Mouse (Mus musculus) retina, postnatal 1 day (tissue): ENCODE results near the gene Rtn4rl2.

Experiments used
- DNase-seq: peaks from one replicate; pipeline ENCODE4 v3.0.0-alpha.2; 2012

The Rtn4rl2 gene

DNA sequence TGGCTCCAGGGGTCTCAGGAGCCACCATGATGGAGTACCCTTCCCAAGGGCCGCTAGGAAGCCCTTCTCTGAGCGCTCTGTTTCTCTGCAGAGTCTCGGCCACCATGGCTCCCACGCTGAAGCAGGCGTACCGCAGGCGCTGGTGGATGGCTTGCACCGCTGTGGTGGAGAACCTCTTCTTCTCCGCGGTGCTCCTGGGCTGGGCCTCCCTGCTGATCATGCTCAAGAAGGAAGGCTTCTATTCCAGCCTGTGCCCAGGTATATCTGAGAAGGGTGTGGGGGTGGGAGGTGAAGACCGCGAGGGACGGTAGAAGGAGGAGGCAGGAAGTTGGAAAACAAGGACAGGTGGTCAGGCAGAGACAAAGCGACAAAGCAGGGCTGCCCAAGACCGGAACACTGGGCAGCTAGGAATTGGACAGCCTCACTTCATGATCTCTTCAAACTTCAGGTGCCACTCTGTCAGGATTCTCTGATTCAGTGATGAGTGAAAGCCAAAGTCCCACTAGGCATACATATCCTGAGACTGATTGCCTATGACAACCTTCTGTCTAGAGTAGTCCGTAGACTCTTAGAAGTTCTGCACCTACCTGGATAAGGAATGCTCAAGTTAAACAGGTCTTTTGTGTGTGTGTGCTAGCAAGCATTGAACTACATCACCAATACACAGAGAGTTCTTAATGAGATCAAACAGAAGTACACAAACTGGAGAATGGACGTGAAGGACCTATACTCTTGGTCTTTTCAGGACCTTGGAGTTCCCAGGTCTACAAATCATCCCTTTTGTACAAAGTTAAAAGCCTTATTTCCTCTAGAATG is 45.6 kb downstream of the Rtn4rl2 start:
- no peak for DNase-seq

DNA sequence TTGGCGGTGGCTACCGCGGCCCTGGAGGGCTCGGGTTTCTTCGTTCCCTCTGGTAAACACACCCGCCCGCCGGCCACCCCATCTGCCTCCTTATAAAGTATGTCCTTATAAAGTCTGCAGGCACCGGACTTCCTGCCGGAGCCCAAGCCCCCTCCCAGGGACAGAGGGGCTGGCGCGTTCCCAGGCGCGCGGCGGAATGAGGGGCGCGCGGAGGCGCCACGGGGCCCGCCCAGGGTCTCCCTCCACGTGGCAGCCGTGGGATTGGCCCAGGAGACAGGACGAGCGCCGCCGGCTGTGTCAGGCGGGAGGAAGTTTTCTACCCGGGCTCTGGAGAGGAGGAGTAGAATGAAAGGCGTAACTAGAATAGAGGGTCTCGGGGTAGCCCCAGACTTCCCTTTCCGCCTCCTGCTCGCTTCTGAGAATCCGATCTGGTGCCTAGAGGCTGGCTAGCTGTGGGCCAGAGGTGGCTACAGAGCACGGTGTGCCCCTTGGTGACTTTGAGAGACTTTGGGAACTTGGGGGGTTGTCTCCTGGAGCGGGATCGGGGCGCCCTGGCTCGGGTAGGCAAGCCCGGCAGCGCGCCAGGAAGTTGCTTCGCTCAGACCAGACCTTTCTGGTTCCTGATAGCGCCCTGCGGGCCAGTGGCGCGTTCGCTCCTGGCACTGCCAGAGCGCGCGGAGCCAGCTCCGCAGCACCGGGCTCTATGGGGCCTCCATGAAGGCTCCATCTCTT is 46.3 kb downstream of the Rtn4rl2 start:
- DNase-seq: peak; percentile 86

DNA sequence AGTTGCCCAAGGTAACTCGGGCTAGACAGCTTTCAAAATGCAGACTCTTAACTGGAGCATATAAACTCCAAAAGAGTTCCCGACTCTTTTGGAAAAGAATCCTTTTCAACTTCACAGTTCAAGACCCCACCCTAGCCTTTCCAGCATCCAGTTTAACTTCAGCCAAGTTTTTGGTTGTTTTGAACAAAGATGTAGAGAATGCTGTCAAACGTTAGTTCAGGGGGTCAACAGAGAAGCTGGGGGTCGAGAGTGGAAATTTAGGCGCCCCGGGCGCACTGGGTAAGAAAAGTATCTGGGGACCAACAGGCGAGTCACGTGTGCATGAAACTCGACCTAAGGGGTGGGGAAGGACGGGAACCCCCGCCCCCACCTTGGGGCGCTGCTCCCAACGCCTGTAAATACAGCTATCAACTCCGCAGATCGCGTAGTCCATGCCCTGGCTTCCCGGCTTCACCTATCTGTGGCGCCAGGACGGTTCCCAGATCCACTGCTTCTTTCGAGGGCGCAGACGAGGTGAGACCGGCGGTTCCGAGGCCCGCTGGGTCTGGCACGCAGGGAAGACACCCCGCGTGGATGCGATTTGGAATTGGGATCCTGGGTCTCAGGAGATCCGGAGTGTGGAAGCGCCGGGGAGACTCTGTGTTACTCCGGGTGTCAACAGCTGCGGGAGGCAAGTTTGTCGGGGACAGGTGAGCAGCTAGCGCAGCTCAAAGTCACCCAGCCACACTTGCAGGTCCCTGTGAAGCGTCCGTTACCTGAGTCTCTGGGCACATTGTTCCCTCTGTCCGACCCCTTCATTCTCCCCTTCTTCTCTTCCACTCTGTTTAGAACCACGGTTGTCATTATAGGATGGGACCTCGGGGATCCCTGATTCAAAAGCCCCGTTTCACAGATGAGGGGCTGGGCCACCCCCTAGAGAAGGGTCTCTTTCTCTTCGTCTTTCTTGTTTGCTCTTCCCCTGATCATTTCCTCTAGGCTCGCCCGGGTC is 47.2 kb downstream of the Rtn4rl2 start:
- DNase-seq: peak; percentile 24

DNA sequence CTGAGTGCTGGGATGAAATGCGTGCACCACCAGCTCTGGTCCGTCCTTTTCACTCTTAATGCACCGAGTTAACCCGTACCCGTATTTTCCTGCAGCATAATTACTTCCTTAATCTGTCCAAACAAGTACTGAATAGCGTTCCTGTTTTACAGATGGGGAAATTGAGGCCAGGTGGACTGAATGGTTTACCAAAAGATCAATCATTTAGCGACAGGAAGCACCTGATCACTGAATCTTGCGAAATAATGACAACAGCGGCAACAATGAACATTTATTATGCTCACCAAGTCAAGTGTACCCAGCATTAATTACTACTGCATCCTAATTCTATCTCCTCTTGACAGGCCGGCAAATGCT is 47.9 kb downstream of the Rtn4rl2 start, which contains the start of gene Slc43a1:
Slc43a1 (plus strand) TSS at position 258 of the 357 bp plus-strand sequence.
- DNase-seq: no peak

DNA sequence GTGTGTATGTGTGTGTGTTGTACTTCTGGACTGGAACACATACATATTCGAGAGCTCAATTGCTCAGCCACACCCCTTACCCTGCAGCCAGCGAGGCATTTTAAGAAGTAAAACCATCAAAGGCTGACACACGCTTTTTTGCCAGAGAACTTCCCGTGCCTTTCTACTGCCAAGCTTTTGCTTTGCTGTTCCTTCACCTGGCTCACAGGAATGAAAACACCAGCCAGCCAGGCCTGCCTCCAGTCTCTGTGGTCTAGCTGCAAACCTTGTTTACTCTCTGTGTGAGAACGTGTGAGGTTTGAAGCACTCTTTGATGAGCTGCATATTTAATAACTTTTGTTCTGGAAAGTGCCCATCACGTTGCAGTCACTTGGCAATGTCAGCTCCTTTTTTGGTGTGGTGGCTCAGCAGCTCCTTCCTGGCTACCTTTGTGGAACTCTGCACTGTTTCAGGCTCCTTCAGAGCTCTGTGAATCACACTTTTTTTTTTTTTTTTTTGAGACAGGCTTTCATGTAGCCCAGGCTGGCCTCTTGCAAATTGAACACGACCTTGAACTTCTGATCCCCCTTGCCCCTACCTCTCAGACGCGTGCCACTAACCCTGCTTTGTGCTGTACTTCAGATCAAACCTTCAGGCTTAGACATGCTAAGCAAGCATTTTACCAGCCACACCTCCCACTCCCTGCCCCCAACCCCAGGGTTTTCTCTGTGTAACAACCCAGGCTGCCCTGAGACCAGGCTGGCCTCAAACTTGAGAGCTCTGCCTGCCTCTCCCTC is 48.5 kb downstream of the Rtn4rl2 start:
- DNase-seq: no peak

DNA sequence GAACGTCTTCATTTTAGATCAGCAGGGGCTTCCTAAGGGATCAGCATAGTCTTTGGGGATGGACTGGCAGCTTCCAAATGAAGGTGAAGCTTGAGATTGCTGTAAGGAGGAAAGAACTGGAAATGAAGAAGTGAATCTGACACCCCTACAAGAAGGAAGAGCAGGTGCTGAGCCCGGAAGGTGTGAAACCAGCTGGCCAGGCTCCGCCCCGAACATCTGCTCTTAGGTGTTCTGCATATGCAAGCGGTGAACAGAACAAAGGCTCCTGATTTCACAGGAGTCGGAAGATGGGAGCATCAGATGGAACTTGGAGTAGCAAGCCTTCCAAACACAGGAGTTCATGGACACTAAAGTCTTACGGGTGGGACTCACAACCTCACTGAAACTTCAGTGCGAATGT is 49.4 kb downstream of the Rtn4rl2 start:
- DNase-seq: no peak

DNA sequence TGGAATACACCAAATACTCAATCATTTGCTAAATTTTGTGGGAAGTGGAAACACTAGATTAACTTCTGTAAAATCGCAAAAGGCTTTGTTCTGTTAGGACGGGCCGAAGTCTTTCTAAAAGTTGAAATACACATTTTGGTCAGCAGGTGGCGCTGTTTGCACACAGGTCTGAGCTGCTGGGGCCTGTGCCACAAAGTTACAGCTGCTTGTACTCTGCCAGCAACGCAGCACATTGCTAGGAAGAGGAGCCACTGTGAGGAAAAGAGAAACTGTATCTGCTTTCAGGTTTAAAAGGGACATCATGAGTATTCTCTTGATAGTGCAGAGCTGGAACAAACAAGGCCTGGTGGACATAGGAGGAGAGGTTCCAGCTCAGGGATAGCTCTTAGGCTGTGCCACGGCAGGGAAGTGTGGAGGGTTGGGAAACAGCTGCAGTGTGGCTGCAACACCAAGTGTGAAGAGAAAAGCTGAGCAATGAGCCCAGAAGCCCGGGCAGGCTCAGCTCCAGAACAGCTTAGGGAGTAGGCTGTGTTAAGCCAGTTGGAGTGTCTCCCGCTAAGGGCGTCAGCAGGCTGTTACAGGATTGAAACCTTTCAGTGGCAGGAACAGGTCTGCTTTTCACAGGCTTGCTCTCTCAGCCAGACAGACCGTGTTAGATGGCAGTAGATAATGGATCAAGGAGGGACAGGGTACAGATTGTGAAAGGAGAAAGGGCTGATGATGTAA is 54.7 kb downstream of the Rtn4rl2 start:
- peak; percentile 87 for DNase-seq

DNA sequence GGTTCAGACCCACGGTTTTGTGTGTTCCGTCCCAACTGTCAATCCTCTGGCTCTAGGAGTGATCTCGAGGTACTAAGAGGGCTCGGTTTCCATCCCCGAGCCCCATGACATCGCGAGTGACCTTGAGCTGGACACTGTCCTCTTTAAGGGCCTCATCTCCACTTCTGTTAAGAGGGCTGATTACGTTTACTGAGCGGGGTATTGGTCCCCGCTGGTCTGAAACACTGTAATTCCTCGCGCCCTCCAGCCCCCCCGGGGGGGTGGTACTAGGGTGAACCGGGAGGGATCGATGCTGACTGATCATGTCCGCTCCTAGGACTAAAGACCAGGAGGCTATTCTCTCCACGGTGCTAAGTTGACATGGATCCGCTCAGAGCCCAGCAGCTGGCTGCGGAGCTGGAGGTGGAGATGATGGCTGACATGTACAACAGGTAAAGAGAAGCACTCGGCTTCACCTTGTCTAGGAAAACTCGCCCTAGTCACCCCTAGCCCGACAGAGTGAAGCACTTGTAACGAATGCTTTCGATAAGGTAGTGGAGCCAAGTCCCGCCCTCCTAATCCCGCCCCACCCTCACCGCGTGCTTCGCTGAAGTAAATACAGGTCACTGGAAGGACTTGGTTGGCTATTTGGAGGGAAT is 59.1 kb downstream of the Rtn4rl2 start:
- DNase-seq: peak; percentile 8

DNA sequence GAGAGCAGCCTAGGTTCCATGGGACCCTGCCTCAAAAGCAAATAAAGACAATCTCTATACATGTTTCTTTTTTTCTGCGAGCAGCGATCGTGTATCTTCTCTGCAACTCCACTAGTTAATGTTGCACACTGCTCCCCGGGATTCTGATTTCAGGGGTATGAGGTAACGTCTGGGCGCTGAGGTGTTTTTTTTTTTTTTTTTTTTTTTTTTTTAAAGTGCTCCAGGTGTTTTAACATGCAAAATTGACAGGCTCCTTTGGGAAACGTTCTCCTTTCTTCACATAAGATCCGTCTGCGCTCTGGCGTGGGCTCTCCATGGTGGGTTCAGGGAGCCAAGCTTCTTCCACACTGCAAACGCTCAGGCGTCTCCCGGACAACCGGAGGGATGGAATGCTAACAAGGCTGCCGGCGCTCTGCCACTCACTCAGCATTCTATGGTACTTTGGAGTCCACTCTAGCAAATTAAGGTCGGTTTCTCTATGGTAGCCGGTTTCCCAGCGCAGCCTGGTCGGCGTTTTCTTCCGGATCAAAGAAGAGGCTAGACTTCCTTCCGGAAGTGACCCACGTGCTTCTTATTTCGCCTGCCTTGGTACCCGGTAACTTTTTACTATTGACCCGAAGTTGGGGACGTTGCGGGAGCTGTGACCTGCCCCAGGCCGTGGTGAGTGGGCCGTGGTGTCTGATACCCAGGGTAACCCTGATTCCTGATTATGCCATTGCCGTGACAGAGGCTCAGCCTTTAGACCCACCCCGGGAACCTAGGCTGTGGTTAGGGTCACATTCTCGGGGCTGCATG is 59.8 kb downstream of the Rtn4rl2 start, which contains the start of gene Timm10:
Timm10 (plus strand) TSS at position 510 of the 795 bp plus-strand sequence.
- peak; percentile 98 for DNase-seq

DNA sequence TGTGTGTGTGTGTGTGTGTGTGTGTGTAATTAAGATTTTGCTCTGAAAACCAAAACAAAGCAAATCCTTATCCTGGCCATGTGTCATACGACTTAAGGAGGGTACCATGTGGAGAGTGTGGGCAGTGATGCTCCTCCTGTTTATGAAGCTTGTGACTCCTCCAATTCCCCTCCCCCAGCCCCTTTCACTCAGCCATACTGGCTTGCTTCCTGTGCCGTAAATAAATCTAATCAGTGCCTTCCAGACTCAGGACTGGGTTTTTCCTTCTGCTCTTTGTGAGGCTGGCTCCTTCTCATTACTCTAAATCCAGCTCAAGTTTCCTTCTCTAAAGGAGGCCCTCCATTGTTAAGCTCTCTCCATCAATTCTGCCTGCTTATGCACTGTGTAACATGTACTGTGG is 63.3 kb downstream of the Rtn4rl2 start:
- no peak for DNase-seq

DNA sequence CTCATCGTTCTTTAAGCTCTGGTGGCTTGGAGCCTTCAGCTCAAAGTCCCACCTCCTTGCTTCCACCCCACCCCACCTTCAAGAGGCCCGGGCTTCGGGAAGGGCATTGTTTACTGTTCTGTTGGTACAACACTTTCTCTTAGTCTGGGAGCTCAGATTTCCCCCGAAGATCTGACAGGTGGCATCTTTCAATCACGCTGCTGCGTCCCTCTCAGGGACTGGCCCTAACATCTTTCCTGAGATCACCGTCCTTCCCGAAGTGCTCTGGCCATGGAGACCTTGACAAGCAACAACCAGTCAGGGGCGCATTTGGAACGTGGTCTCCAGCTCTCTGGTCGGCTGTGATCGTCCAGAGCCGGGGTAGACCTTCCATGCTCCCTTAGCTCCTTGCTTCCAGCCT is 64.0 kb downstream of the Rtn4rl2 start, which contains the start of gene Smtnl1:
Smtnl1 (minus strand) TSS at position 101 of the 400 bp plus-strand sequence.
- no peak for DNase-seq
